Mouse (Mus musculus) testis, adult 2 months (tissue): ENCODE results near the gene Zfp281.

ENCODE experiments used
- CTCF ChIP-seq: fragments of 200-500 bp; IDR thresholded peaks from 2 replicates; pipeline ENCODE4 v1.5.1; 2012; ENCODE audit warnings: low read depth, mild to moderate bottlenecking, inconsistent platforms, low read length, moderate library complexity; ENCODE audit not compliant: control insufficient read depth, insufficient read depth, insufficient replicate concordance
- POLR2A ChIP-seq: fragments of 200-500 bp; IDR thresholded peaks from 2 replicates; pipeline ENCODE4 v1.6.1; 2012; ENCODE audit warnings: low read depth, mild to moderate bottlenecking, inconsistent platforms, low read length, moderate library complexity; ENCODE audit not compliant: control insufficient read depth

DNA sequence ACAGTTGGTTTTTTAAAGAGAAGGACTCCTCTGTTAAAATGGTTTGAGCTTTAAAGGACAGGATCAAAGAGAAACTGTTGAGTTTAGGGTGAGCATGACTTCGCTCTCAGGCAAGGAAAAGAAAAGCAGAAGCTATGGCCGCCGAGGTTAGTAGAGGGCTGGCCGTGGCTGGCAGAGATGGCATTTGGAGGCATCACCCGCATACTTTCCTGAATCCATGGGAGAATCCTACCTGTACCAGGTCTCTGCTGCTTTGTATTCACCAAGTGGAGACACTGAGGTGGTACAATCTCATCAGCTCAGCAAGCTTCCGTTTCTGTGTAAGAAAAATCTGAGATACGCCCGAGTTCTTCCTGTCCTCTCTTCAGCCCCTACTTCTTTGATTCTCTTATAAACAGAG lies 44.4 kb upstream of the Zfp281 start:
- TF ChIP-seq CTCF = no peak
- no peak for TF ChIP-seq POLR2A
